Comparison of ENCODE assay signal across 14 mouse cellular contexts in the genomic region with DNA sequence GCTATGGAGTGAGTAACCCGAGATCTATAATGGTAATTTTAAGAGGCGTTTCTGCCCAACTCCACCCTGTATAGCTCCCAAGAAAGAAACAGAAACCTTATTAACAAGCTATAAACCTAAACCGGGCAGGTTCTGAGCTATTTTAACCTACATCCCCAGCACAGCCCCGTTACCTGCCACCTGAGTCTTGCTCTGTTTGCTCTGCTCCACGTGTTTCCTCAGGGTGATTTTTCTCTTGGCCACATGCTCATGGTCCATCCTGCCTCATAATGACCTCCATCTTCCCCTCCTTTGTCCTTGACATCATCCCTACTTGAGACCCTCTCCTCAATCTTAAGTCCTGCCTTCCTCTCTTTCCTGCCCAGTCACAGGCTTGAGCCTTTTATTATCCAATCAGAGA. TPM values are rescaled to one million over a fixed set of nuclear protein-coding genes. Genes with fewer than 3 reads are reported as not detected.
DNase-seq lines count a peak whose midpoint lies in the region; ATAC-seq and TF ChIP-seq lines count a peak whose summit lies in the region.
"Had no signal": no experiment of that assay in that cellular context is flagged by ENCODE, and none has a peak within 500 bp of the region (broad histone marks: within the 10 kb centered on the region; RNA-seq: fewer than 3 reads in every experiment).

No protein-coding gene starts in this region.

- no peak overlapping the region for H3K9ac ChIP-seq in kidney, embryonic 15.5 days
- H3K9ac ChIP-seq in limb, embryonic 14.5 days (ENCODE audit: low read depth, low read length, severe bottlenecking): no peak overlapping the region
- H3K9ac ChIP-seq: hindbrain, embryonic 15.5 days had no signal

- no peak for TF ChIP-seq CTCF in E14TG2a.4 (conservative IDR thresholded peaks at IDR 0.05; ENCODE audit: low read length)
- no peak for TF ChIP-seq CTCF in gastrocnemius, adult 2 months (IDR thresholded peaks at IDR 0.05)

- DNase-seq in kidney, adult 11 months: no peak
- DNase-seq in limb, embryonic 14.5 days (ENCODE audit: low spot score): no peak
- no peak for DNase-seq in gastrocnemius, adult 2 months
- DNase-seq: cerebellum, adult 9-11 months; gastrocnemius, postnatal 36 days; right cerebral cortex, postnatal 25 days had no signal

- H3K4me2 ChIP-seq in kidney, embryonic 15.5 days: peak overlapping the region; percentile 21
- H3K4me2 ChIP-seq in limb, embryonic 14.5 days (replicated peaks; ENCODE audit: low read depth, low read length, severe bottlenecking): peak overlapping the region; percentile 19; the same call in 1 of the 2 replicates
- H3K4me2 ChIP-seq: hindbrain, embryonic 15.5 days; neural tube, embryonic 13.5 days had no signal

- intact Hi-C loops in gastrocnemius, adult 2 months (cut with DNase I): no loop called here

- TF ChIP-seq POLR2A in limb, embryonic 14.5 days (IDR thresholded peaks at IDR 0.05; ENCODE audit: borderline replicate concordance, extremely low read depth, insufficient read depth, insufficient read length): no peak

- peaks cover 67% of the 10 kb centered on the region for H3K36me3 ChIP-seq in erythroblast, embryonic 14.5 days (ENCODE audit: control insufficient read depth)
- H3K36me3 ChIP-seq in kidney, embryonic 15.5 days: peaks cover 37% of the 10 kb centered on the region
- H3K36me3 ChIP-seq in E14TG2a.4 (ENCODE audit: insufficient read depth, low read length): peaks cover 76% of the 10 kb centered on the region
- H3K36me3 ChIP-seq in limb, embryonic 14.5 days (ENCODE audit: control insufficient read depth, insufficient read depth, low read length): peaks cover 14% of the 10 kb centered on the region
- H3K36me3 ChIP-seq: hindbrain, embryonic 15.5 days; neural tube, embryonic 13.5 days had no signal

- no peaks in the 10 kb centered on the region for H3K27me3 ChIP-seq in erythroblast, embryonic 14.5 days (ENCODE audit: control insufficient read depth)
- no peaks in the 10 kb centered on the region for H3K27me3 ChIP-seq in kidney, embryonic 15.5 days
- H3K27me3 ChIP-seq in E14TG2a.4 (ENCODE audit: insufficient read depth, low read length): no peaks in the 10 kb centered on the region
- H3K27me3 ChIP-seq in limb, embryonic 14.5 days (ENCODE audit: control insufficient read depth, insufficient read depth, low read length): no peaks in the 10 kb centered on the region
- H3K27me3 ChIP-seq: hindbrain, embryonic 15.5 days; neural tube, embryonic 13.5 days had no signal

- no peak for ATAC-seq in erythroblast, adult 5-6 weeks (replicated peaks; ENCODE audit: low FRiP score, poor library complexity, severe bottlenecking)
- ATAC-seq in kidney, embryonic 15.5 days (replicated peaks; ENCODE audit: low FRiP score): no peak
- ATAC-seq in limb, embryonic 14.5 days (ENCODE audit: low FRiP score, low read depth): no peak
- ATAC-seq in inflammation-experienced regulatory T-cells, adult 6 months: no peak

- H3K4me1 ChIP-seq in erythroblast, embryonic 14.5 days (ENCODE audit: control insufficient read depth): peaks cover 60% of the 10 kb centered on the region
- peaks cover 41% of the 10 kb centered on the region for H3K4me1 ChIP-seq in kidney, embryonic 15.5 days
- H3K4me1 ChIP-seq in E14TG2a.4 (replicated peaks; ENCODE audit: low read depth, low read length): peaks cover 77% of the 10 kb centered on the region
- peaks cover 15% of the 10 kb centered on the region for H3K4me1 ChIP-seq in limb, embryonic 14.5 days (ENCODE audit: control insufficient read depth, insufficient read depth, low read length)

- 85% methylated on average over 5 of the region's 5 CpGs for WGBS in kidney, embryonic 15.5 days
- WGBS in limb, embryonic 14.5 days: 48% methylated on average over 5 of the region's 5 CpGs

- H3K9me3 ChIP-seq in erythroblast, embryonic 14.5 days (ENCODE audit: control insufficient read depth, low read length): no peaks in the 10 kb centered on the region
- H3K9me3 ChIP-seq in kidney, embryonic 15.5 days (replicated peaks): no peaks in the 10 kb centered on the region
- H3K9me3 ChIP-seq in E14TG2a.4 (ENCODE audit: low read length): no peaks in the 10 kb centered on the region
- H3K9me3 ChIP-seq in limb, embryonic 14.5 days (ENCODE audit: control insufficient read depth, low read length): no peaks in the 10 kb centered on the region
- H3K9me3 ChIP-seq: hindbrain, embryonic 15.5 days; neural tube, embryonic 13.5 days had no signal

- H3K27ac ChIP-seq in kidney, embryonic 15.5 days: no peak overlapping the region
- no peak overlapping the region for H3K27ac ChIP-seq in limb, embryonic 14.5 days (replicated peaks; ENCODE audit: low read depth, low read length)
- no peak overlapping the region for H3K27ac ChIP-seq in gastrocnemius, adult 2 months
- H3K27ac ChIP-seq: hindbrain, embryonic 15.5 days; neural tube, embryonic 13.5 days had no signal

- peak overlapping the region; percentile 79 for H3K4me3 ChIP-seq in erythroblast, embryonic 14.5 days (replicated peaks)
- no peak overlapping the region for H3K4me3 ChIP-seq in kidney, embryonic 15.5 days (replicated peaks)
- 0 out of 2 replicates have a peak overlapping the region, but pooled peaks have one; percentile 20 for H3K4me3 ChIP-seq in E14TG2a.4 (replicated peaks; ENCODE audit: low read length)
- no peak overlapping the region for H3K4me3 ChIP-seq in limb, embryonic 14.5 days (replicated peaks; ENCODE audit: low read length)
- no peak overlapping the region for H3K4me3 ChIP-seq in gastrocnemius, adult 2 months
- H3K4me3 ChIP-seq: hindbrain, embryonic 15.5 days; neural tube, embryonic 13.5 days had no signal

RNA-seq across cellular contexts. Expression of a gene that starts 3.9 kb away (rescaled TPM):
- polyA plus RNA-seq in erythroblast, embryonic 14.5 days (2012): 1.2 and 1.4 TPM in 2 replicates
- total RNA-seq in erythroblast, adult 5-6 weeks (2015; ENCODE audit: low replicate concordance): 7.9 and 12.7 TPM in 2 replicates
- 13.1 and 16.7 TPM in 2 replicates for total RNA-seq in erythroblast, adult 5-6 weeks (2017; ENCODE audit: low replicate concordance)
- 17.5 and 18.9 TPM in 2 replicates for polyA plus RNA-seq in kidney, embryonic 15.5 days (2015; fragmentation: Nextera tagmentation; extraction: Ambion mirVana)
- polyA plus RNA-seq in limb, embryonic 14.5 days (2012; rRNA removed): 5.5 and 6.1 TPM in 2 replicates
- 11.2 and 12.6 TPM in 2 replicates for polyA plus RNA-seq in limb, embryonic 14.5 days (2014; fragmentation: Nextera tagmentation; extraction: Ambion mirVana)
- under 1 TPM in 1 of 2 experiments, not detected in 1; 0.08 TPM for total RNA-seq in gastrocnemius, adult 2 months (2021)
- polyA plus RNA-seq in inflammation-experienced regulatory T-cells, adult 6 months (2017; shearing (Covaris generic)): 10 to 100 TPM in 1 of 3 experiments, 1 to 10 TPM in 2; 6.7 to 11.1 (median 8.1) TPM

RNA-seq across cellular contexts. Expression of a gene that starts 26.0 kb away (rescaled TPM):
- not detected in 2 replicates for polyA plus RNA-seq in erythroblast, embryonic 14.5 days (2012)
- total RNA-seq in erythroblast, adult 5-6 weeks (2015; ENCODE audit: low replicate concordance): not detected in 2 replicates
- total RNA-seq in erythroblast, adult 5-6 weeks (2017; ENCODE audit: low replicate concordance): not detected in 2 replicates
- polyA plus RNA-seq in kidney, embryonic 15.5 days (2015; fragmentation: Nextera tagmentation; extraction: Ambion mirVana): 0.47 and 0.50 TPM in 2 replicates
- polyA plus RNA-seq in limb, embryonic 14.5 days (2012; rRNA removed): 1.5 and 1.7 TPM in 2 replicates
- polyA plus RNA-seq in limb, embryonic 14.5 days (2014; fragmentation: Nextera tagmentation; extraction: Ambion mirVana): 1.0 and 1.3 TPM in 2 replicates
- total RNA-seq in gastrocnemius, adult 2 months (2021): 10 to 100 TPM in 1 of 2 experiments, 1 to 10 TPM in 1; 7.0 to 12.9 TPM
- polyA plus RNA-seq in inflammation-experienced regulatory T-cells, adult 6 months (2017; shearing (Covaris generic)): under 1 TPM in 2 of 3 experiments, not detected in 1; 0.23 to 0.24 TPM
- total RNA-seq: megakaryocyte-erythroid progenitor cell, adult 5-6 weeks had no signal

RNA-seq across cellular contexts. Expression of a gene that starts 42.6 kb away (rescaled TPM):
- 19.4 and 20.4 TPM in 2 replicates for polyA plus RNA-seq in erythroblast, embryonic 14.5 days (2012)
- total RNA-seq in erythroblast, adult 5-6 weeks (2015; ENCODE audit: low replicate concordance): 12.5 and 25.2 TPM in 2 replicates
- 3.3 and 6.0 TPM in 2 replicates for total RNA-seq in erythroblast, adult 5-6 weeks (2017; ENCODE audit: low replicate concordance)
- 121 and 131 TPM in 2 replicates for polyA plus RNA-seq in kidney, embryonic 15.5 days (2015; fragmentation: Nextera tagmentation; extraction: Ambion mirVana)
- polyA plus RNA-seq in limb, embryonic 14.5 days (2012; rRNA removed): 64.7 and 79.8 TPM in 2 replicates
- polyA plus RNA-seq in limb, embryonic 14.5 days (2014; fragmentation: Nextera tagmentation; extraction: Ambion mirVana): 101 and 102 TPM in 2 replicates
- total RNA-seq in gastrocnemius, adult 2 months (2021): 10 to 100 TPM; 82.6 to 93.4 TPM
- polyA plus RNA-seq in inflammation-experienced regulatory T-cells, adult 6 months (2017; shearing (Covaris generic)): 10 to 100 TPM; 43.7 to 57.0 (median 49.4) TPM

RNA-seq across cellular contexts. Expression of a gene that starts 42.7 kb away (rescaled TPM):
- polyA plus RNA-seq in erythroblast, embryonic 14.5 days (2012): 0.36 and 1.1 TPM in 2 replicates
- 3.1 and 4.4 TPM in 2 replicates for total RNA-seq in erythroblast, adult 5-6 weeks (2015; ENCODE audit: low replicate concordance)
- total RNA-seq in erythroblast, adult 5-6 weeks (2017; ENCODE audit: low replicate concordance): 2.5 and 4.0 TPM in 2 replicates
- 202 and 204 TPM in 2 replicates for polyA plus RNA-seq in kidney, embryonic 15.5 days (2015; fragmentation: Nextera tagmentation; extraction: Ambion mirVana)
- polyA plus RNA-seq in limb, embryonic 14.5 days (2012; rRNA removed): 106 and 135 TPM in 2 replicates
- 224 and 235 TPM in 2 replicates for polyA plus RNA-seq in limb, embryonic 14.5 days (2014; fragmentation: Nextera tagmentation; extraction: Ambion mirVana)
- 10 to 100 TPM in 1 of 2 experiments, 1 to 10 TPM in 1; 6.5 to 13.9 TPM for total RNA-seq in gastrocnemius, adult 2 months (2021)
- polyA plus RNA-seq in inflammation-experienced regulatory T-cells, adult 6 months (2017; shearing (Covaris generic)): 10 to 100 TPM; 20.9 to 43.7 (median 25.2) TPM

RNA-seq across cellular contexts. Expression of a gene that starts 43.8 kb away (rescaled TPM):
- polyA plus RNA-seq in erythroblast, embryonic 14.5 days (2012): not detected in 2 replicates
- not detected in 2 replicates for total RNA-seq in erythroblast, adult 5-6 weeks (2015; ENCODE audit: low replicate concordance)
- total RNA-seq in erythroblast, adult 5-6 weeks (2017; ENCODE audit: low replicate concordance): 0.14 TPM in 1 of 2 replicates, not detected in the other
- 0.37 and 0.42 TPM in 2 replicates for polyA plus RNA-seq in kidney, embryonic 15.5 days (2015; fragmentation: Nextera tagmentation; extraction: Ambion mirVana)
- 0.12 and 0.15 TPM in 2 replicates for polyA plus RNA-seq in limb, embryonic 14.5 days (2012; rRNA removed)
- polyA plus RNA-seq in limb, embryonic 14.5 days (2014; fragmentation: Nextera tagmentation; extraction: Ambion mirVana): 0.35 and 0.37 TPM in 2 replicates
- total RNA-seq in gastrocnemius, adult 2 months (2021): under 1 TPM; 0.08 to 0.17 TPM
- polyA plus RNA-seq in inflammation-experienced regulatory T-cells, adult 6 months (2017; shearing (Covaris generic)): 100 to 1,000 TPM in 2 of 3 experiments, 10 to 100 TPM in 1; 30.7 to 110 (median 101) TPM

Comparison
In these comparisons a context has a peak if more than half of its experiments do, and no peak if none do; other contexts are left out.
1. H3K4me3 ChIP-seq: peak in erythroblast, embryonic 14.5 days (single experiment) and E14TG2a.4 (single experiment); none in kidney, embryonic 15.5 days (single experiment), limb, embryonic 14.5 days (single experiment) and gastrocnemius, adult 2 months (single experiment).